Mouse (Mus musculus) liver, embryonic 12.5 days (tissue): ENCODE results near the gene Klf7. TPM values are rescaled to one million over a fixed set of nuclear protein-coding genes. Genes with fewer than 3 reads are reported as not detected.

Experiments
- ATAC-seq: fragments of 200-750 bp; cut with Nextera tagmentation; 2 replicates; pipeline ENCODE4 v1.8.0; 2017; ENCODE audit warnings: moderate number of reproducible peaks, mild to moderate bottlenecking, moderate library complexity
- H3K27ac ChIP-seq: fragments of 300-500 bp; sonication (generic); 2 replicates; pipeline ENCODE4 v1.5.1; 2016; ENCODE audit warnings: mild to moderate bottlenecking
- H3K27me3 ChIP-seq: fragments of 300-500 bp; sonication (generic); replicated peaks from 2 replicates; pipeline ENCODE4 v1.6.1; 2016; ENCODE audit warnings: mild to moderate bottlenecking, moderate library complexity
- H3K36me3 ChIP-seq: fragments of 300-500 bp; sonication (generic); 2 replicates; pipeline ENCODE4 v1.6.1; 2016; ENCODE audit warnings: mild to moderate bottlenecking, moderate library complexity
- H3K4me1 ChIP-seq: fragments of 300-500 bp; sonication (generic); 2 replicates; pipeline ENCODE4 v1.6.1; 2016
- H3K4me2 ChIP-seq: fragments of 300-500 bp; sonication (generic); 2 replicates; pipeline ENCODE4 v1.6.1; 2016; ENCODE audit warnings: mild to moderate bottlenecking, moderate library complexity
- H3K4me3 ChIP-seq: fragments of 300-500 bp; sonication (generic); 2 replicates; pipeline ENCODE4 v1.5.1; 2016; ENCODE audit warnings: mild to moderate bottlenecking, moderate library complexity
- H3K9ac ChIP-seq: fragments of 300-500 bp; sonication (generic); 2 replicates; pipeline ENCODE4 v1.6.1; 2016; ENCODE audit warnings: mild to moderate bottlenecking, moderate library complexity
- H3K9me3 ChIP-seq: fragments of 300-500 bp; sonication (generic); replicated peaks from 2 replicates; pipeline ENCODE4 v1.6.1; 2016; ENCODE audit warnings: mild to moderate bottlenecking, moderate library complexity
- WGBS: fragments of 180-500 bp; shearing (Covaris S2); methylation state at CpG from one replicate; pipeline ENCODE4 v1.1.7; 2016; ENCODE audit not compliant: insufficient replicate concordance; 5-methylcytosine and 5-hydroxymethylcytosine counted together
- polyA plus RNA-seq: library from polyadenylated mRNA; unstranded; fragments of >200 nt; fragmentation: Nextera tagmentation; extraction: Ambion mirVana; gene quantifications from 2 replicates; pipeline ENCODE4 v1.2.1, GENCODE M21; 2016

The Klf7 gene
- polyA plus RNA-seq, 1 experiment from 2014 or later, result 7.8 TPM

- no peak for ATAC-seq
- no peak overlapping the region for H3K27ac ChIP-seq
- no peak overlapping the region for H3K4me3 ChIP-seq
- H3K9me3 ChIP-seq, result no peaks in the 10 kb centered on the region
- 63% methylated on average over 1 of the region's 1 CpGs for WGBS
- H3K9ac ChIP-seq, result no peak overlapping the region
- H3K36me3 ChIP-seq, result peaks cover 17% of the 10 kb centered on the region
- no peaks in the 10 kb centered on the region; the same call in 1 of the 2 replicates for H3K27me3 ChIP-seq
- H3K4me1 ChIP-seq, result peaks cover 69% of the 10 kb centered on the region
- H3K4me2 ChIP-seq, result no peak overlapping the region
These were observed 40.3 kb downstream of the Klf7 start for GRCm38 (mm10) chr1:64081791-64082190.

GRCm38 (mm10) chr1:64081217-64081616, 40.9 kb downstream of the Klf7 start:
- no peak overlapping the region for H3K9ac ChIP-seq
- H3K27me3 ChIP-seq, result no peaks in the 10 kb centered on the region
- H3K36me3 ChIP-seq, result peaks cover 20% of the 10 kb centered on the region
- peak overlapping the region; percentile 48; the same call in 1 of the 2 replicates for H3K27ac ChIP-seq
- WGBS, result 27% methylated on average over 2 of the region's 2 CpGs
- H3K4me2 ChIP-seq, result peak overlapping the region; percentile 22
- no peak overlapping the region for H3K4me3 ChIP-seq
- peaks cover 69% of the 10 kb centered on the region for H3K4me1 ChIP-seq
- peak; percentile 81 for ATAC-seq
- no peaks in the 10 kb centered on the region for H3K9me3 ChIP-seq

GRCm38 (mm10) chr1:64080263-64080662, 41.8 kb downstream of the Klf7 start:
- 72% methylated on average over 2 of the region's 2 CpGs for WGBS
- no peak for ATAC-seq
- Histone ChIP-seq H3K27me3 (no peaks in the 10 kb centered on the region), H3K4me1 (peaks cover 64% of the 10 kb centered on the region), H3K27ac (no peak overlapping the region), H3K9me3 (no peaks in the 10 kb centered on the region), H3K9ac (no peak overlapping the region), H3K4me3 (no peak overlapping the region), H3K4me2 (no peak overlapping the region), H3K36me3 (peaks cover 27% of the 10 kb centered on the region)

- WGBS, result 35% methylated on average over 20 of the region's 20 CpGs
- no peaks in the 10 kb centered on the region for H3K9me3 ChIP-seq
- H3K4me1 ChIP-seq, result peaks cover 52% of the 10 kb centered on the region
- H3K9ac ChIP-seq, result peak overlapping the region; percentile 53
- ATAC-seq, result peak; percentile 78
- no peaks in the 10 kb centered on the region for H3K27me3 ChIP-seq
- peak overlapping the region; percentile 5; the same call in 1 of the 2 replicates for H3K27ac ChIP-seq
- H3K36me3 ChIP-seq, result peaks cover 31% of the 10 kb centered on the region
- H3K4me2 ChIP-seq, result peak overlapping the region; percentile 69
- H3K4me3 ChIP-seq, result peak overlapping the region; percentile 44
These were observed 43.3 kb downstream of the Klf7 start for GRCm38 (mm10) chr1:64078747-64079211.

- Histone ChIP-seq H3K27me3 (no peaks in the 10 kb centered on the region), H3K9me3 (no peaks in the 10 kb centered on the region), H3K4me3 (peak overlapping the region; percentile 44), H3K9ac (peak overlapping the region; percentile 53; the same call in 1 of the 2 replicates), H3K36me3 (peaks cover 31% of the 10 kb centered on the region), H3K4me2 (peak overlapping the region; percentile 69), H3K27ac (0 out of 2 replicates have a peak overlapping the region, but pooled peaks have one; percentile 5), H3K4me1 (peaks cover 50% of the 10 kb centered on the region)
- 42% methylated on average over 9 of the region's 9 CpGs for WGBS
- ATAC-seq, result peak; percentile 42
These were observed 43.9 kb downstream of the Klf7 start for GRCm38 (mm10) chr1:64078011-64078746.

- ATAC-seq, result no peak
- H3K4me1 ChIP-seq, result peaks cover 19% of the 10 kb centered on the region
- 81% methylated on average over 5 of the region's 5 CpGs for WGBS
- no peak overlapping the region for H3K9ac ChIP-seq
- no peaks in the 10 kb centered on the region for H3K9me3 ChIP-seq
- no peak overlapping the region for H3K4me2 ChIP-seq
- H3K27me3 ChIP-seq, result no peaks in the 10 kb centered on the region
- H3K4me3 ChIP-seq, result no peak overlapping the region
- H3K36me3 ChIP-seq, result peaks cover 31% of the 10 kb centered on the region
- no peak overlapping the region for H3K27ac ChIP-seq
These were observed 48.0 kb downstream of the Klf7 start for GRCm38 (mm10) chr1:64074051-64074450.

GRCm38 (mm10) chr1:64070947-64071346, 51.1 kb downstream of the Klf7 start:
- 84% methylated on average over 2 of the region's 2 CpGs for WGBS
- no peak overlapping the region for H3K4me3 ChIP-seq
- no peak overlapping the region for H3K4me2 ChIP-seq
- H3K36me3 ChIP-seq, result peaks cover 9% of the 10 kb centered on the region; the same call in 1 of the 2 replicates
- H3K9me3 ChIP-seq, result no peaks in the 10 kb centered on the region
- ATAC-seq, result no peak
- no peaks in the 10 kb centered on the region for H3K4me1 ChIP-seq
- no peaks in the 10 kb centered on the region for H3K27me3 ChIP-seq
- no peak overlapping the region for H3K9ac ChIP-seq
- H3K27ac ChIP-seq, result no peak overlapping the region

- H3K36me3 ChIP-seq, result no peaks in the 10 kb centered on the region
- no peak; the same call in 1 of the 2 replicates for ATAC-seq
- H3K4me1 ChIP-seq, result no peaks in the 10 kb centered on the region
- no peaks in the 10 kb centered on the region for H3K27me3 ChIP-seq
- H3K4me3 ChIP-seq, result no peak overlapping the region
- no peak overlapping the region for H3K4me2 ChIP-seq
- no peak overlapping the region for H3K9ac ChIP-seq
- no peak overlapping the region for H3K27ac ChIP-seq
- 68% methylated on average over 10 of the region's 10 CpGs for WGBS
- no peaks in the 10 kb centered on the region for H3K9me3 ChIP-seq
These were observed 55.5 kb downstream of the Klf7 start for GRCm38 (mm10) chr1:64066320-64067254.

- 89% methylated on average over 10 of the region's 10 CpGs for WGBS
- Histone ChIP-seq H3K4me2 (no peak overlapping the region), H3K4me1 (no peaks in the 10 kb centered on the region), H3K36me3 (peaks cover 9% of the 10 kb centered on the region), H3K4me3 (no peak overlapping the region), H3K9me3 (no peaks in the 10 kb centered on the region), H3K9ac (no peak overlapping the region), H3K27ac (no peak overlapping the region), H3K27me3 (no peaks in the 10 kb centered on the region)
- no peak for ATAC-seq
These were observed 60.6 kb downstream of the Klf7 start for GRCm38 (mm10) chr1:64061488-64061887.

GRCm38 (mm10) chr1:64060699-64061454, 61.2 kb downstream of the Klf7 start:
- H3K27ac ChIP-seq, result no peak overlapping the region
- no peak overlapping the region for H3K4me3 ChIP-seq
- H3K4me1 ChIP-seq, result 0 out of 2 replicates have a peak, but pooled peaks cover under 1% of the 10 kb centered on the region
- peaks cover 9% of the 10 kb centered on the region for H3K36me3 ChIP-seq
- H3K9ac ChIP-seq, result no peak overlapping the region
- 75% methylated on average over 9 of the region's 9 CpGs for WGBS
- no peak overlapping the region for H3K4me2 ChIP-seq
- no peaks in the 10 kb centered on the region for H3K27me3 ChIP-seq
- no peak for ATAC-seq
- no peaks in the 10 kb centered on the region for H3K9me3 ChIP-seq

GRCm38 (mm10) chr1:64060116-64060515, 62.0 kb downstream of the Klf7 start:
- ATAC-seq, result no peak
- no peak overlapping the region for H3K27ac ChIP-seq
- H3K4me2 ChIP-seq, result no peak overlapping the region
- no peaks in the 10 kb centered on the region for H3K27me3 ChIP-seq
- WGBS, result 74% methylated on average over 7 of the region's 7 CpGs
- no peak overlapping the region for H3K9ac ChIP-seq
- no peak overlapping the region for H3K4me3 ChIP-seq
- peaks cover 9% of the 10 kb centered on the region for H3K36me3 ChIP-seq
- no peaks in the 10 kb centered on the region for H3K9me3 ChIP-seq
- H3K4me1 ChIP-seq, result 0 out of 2 replicates have a peak, but pooled peaks cover 5% of the 10 kb centered on the region
